8 mouse cellular contexts compared by ENCODE assay signal in genomic region chr7:45830427-45831127, GRCm38 (mm10). TPM values are rescaled to one million over a fixed set of nuclear protein-coding genes. Genes with fewer than 3 reads are reported as not detected.
A peak's percentile ranks its signal among the peaks of the same experiment; 100 is the strongest.
DNase-seq lines count a peak whose midpoint lies in the region; ATAC-seq and TF ChIP-seq lines count a peak whose summit lies in the region.

Gene Grwd1 (minus strand): TSS chr7:45830944.

- WGBS in cerebellum, adult 2 months, result under 1% methylated on average over 35 of the region's 35 CpGs
- WGBS in lung, embryonic 16.5 days, result 0% methylated on average over 35 of the region's 35 CpGs

- no peak for TF ChIP-seq CTCF in cerebellum, adult 2 months (IDR thresholded peaks at IDR 0.05; ENCODE audit: borderline replicate concordance, insufficient read depth, low read depth, low read length)

- peak within 1 kb of the TSS; percentile 79 for H3K4me2 ChIP-seq in lung, embryonic 16.5 days (ENCODE audit: low read depth, low read length)

- peaks cover 5% of the 10 kb centered on the region for H3K4me1 ChIP-seq in cerebellum, adult 2 months (ENCODE audit: control insufficient read depth, insufficient read depth, low read length)
- H3K4me1 ChIP-seq in lung, embryonic 16.5 days (replicated peaks; ENCODE audit: control insufficient read depth, insufficient read depth, low read length), result peaks cover 23% of the 10 kb centered on the region

- H3K9ac ChIP-seq in lung, embryonic 16.5 days (ENCODE audit: low read length), result peak within 1 kb of the TSS; percentile 80

- peak; percentile 87 for DNase-seq in MEL-GATA-1-ER (ENCODE audit: extremely low read depth, low read depth)
- peak; percentile 85 to 89 for DNase-seq in cerebellum, adult 2 months
- peak; percentile 92 for DNase-seq in forelimb bud, embryonic 11.5 days (ENCODE audit: low read depth, low spot score)
- peak; percentile 67 for DNase-seq in layer of hippocampus, adult 9-10 months (ENCODE audit: low spot score)
- peak; percentile 63 for DNase-seq in ovary, postnatal 10 days (ENCODE audit: low spot score)
- peak; percentile 61 to 72 for DNase-seq in thymus, postnatal 10 days (ENCODE audit: low spot score in 2 of 2)

- H3K9me3 ChIP-seq in lung, embryonic 16.5 days (ENCODE audit: control insufficient read depth, low read length), result no peaks in the 10 kb centered on the region

- peak within 1 kb of the TSS; percentile 97 for H3K4me3 ChIP-seq in cerebellum, adult 2 months (replicated peaks; ENCODE audit: insufficient read depth, low read depth, low read length)
- H3K4me3 ChIP-seq in lung, embryonic 16.5 days (ENCODE audit: low read length), result peak within 1 kb of the TSS; percentile 95

- peaks cover 8% of the 10 kb centered on the region; the same call in 1 of the 2 replicates for H3K27me3 ChIP-seq in cerebellum, adult 2 months (ENCODE audit: control insufficient read depth, insufficient read depth, low read length)
- H3K27me3 ChIP-seq in lung, embryonic 16.5 days (ENCODE audit: control insufficient read depth, insufficient read depth, low read depth, low read length), result peaks cover 44% of the 10 kb centered on the region

- peak; percentile 28; the same call in 1 of the 2 replicates for TF ChIP-seq POLR2A in cerebellum, adult 2 months (IDR thresholded peaks at IDR 0.05; ENCODE audit: borderline replicate concordance, insufficient read depth, low read length)

- ATAC-seq in hematopoietic stem cell, adult 5-6 weeks (replicated peaks in 1 of 2; ENCODE audit: insufficient read depth in 1 of 2, low FRiP score in 2 of 2, low TSS enrichment in 1 of 2, low read depth in 1 of 2, poor library complexity in 2 of 2, severe bottlenecking in 2 of 2), result peak; percentile 83 to 88
- peak; percentile 81 for ATAC-seq in lung, embryonic 16.5 days (ENCODE audit: low read depth)

- H3K36me3 ChIP-seq in lung, embryonic 16.5 days (ENCODE audit: control insufficient read depth, insufficient read depth, low read length), result peaks cover 23% of the 10 kb centered on the region

- peak within 1 kb of the TSS; percentile 97 for H3K27ac ChIP-seq in cerebellum, adult 2 months (ENCODE audit: insufficient read depth, low read length)
- peak within 1 kb of the TSS; percentile 82 for H3K27ac ChIP-seq in lung, embryonic 16.5 days (ENCODE audit: low read length)

RNA-seq across cellular contexts. Expression of gene Grwd1, which starts in this region (rescaled TPM):
- 14.9 and 15.5 TPM in 2 replicates for polyA plus RNA-seq in cerebellum, adult 2 months (2012; rRNA removed)
- total RNA-seq in hematopoietic stem cell, adult 5-6 weeks (2017), result 17.1 and 19.3 TPM in 2 replicates
- polyA plus RNA-seq in lung, embryonic 16.5 days (2015; fragmentation: Nextera tagmentation; extraction: Ambion mirVana), result 50.0 and 51.4 TPM in 2 replicates

Comparison
In these comparisons a context has a peak if more than half of its experiments do, and no peak if none do; other contexts are left out.
1. Peak in every context shown above with its lines: DNase-seq, ATAC-seq, H3K4me3 ChIP-seq and H3K27ac ChIP-seq.